Mouse (Mus musculus): ENCODE data around the gene Slc35e3.

Slc35e3 gene

GRCm38 (mm10) chr10:117746297-117746883 lies at the start of gene Slc35e3:
Gene Slc35e3 (minus strand): TSS chr10:117746365.
- peak; percentile 95 for DNase-seq (ENCODE audit: low read depth, low spot score)

GRCm38 (mm10) chr10:117795206-117795605 lies 49.0 kb upstream of the Slc35e3 start:
- no peak for DNase-seq (ENCODE audit: low read depth, low spot score)

DNA sequence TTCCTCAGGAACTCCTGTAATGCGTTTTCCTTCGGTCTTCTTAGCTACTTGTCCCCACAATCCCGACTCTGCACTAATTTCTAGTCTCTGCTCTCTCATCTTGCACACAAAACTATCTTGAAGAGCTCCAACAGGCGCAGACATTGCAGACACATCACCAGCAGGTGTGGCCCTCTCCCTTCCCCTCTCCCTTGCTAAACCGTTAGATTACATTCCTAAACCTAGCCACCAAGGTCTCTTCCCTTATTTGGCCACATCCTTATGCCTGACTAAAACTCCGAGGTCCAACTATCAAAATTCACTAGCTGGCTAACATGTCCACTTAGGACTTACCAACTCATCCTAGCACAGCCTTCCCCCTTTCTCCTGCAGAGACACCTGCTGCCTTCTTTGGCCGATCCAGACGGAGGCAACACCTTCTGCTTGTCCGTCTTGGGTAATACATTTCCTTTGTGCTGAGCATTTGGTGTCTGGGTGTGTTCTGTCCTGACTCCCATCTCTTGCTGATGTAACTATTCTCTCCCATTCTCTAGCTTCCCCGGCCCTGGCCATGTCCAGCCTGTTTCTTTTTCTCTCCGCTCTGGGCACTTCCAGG lies 47.4 kb upstream of the Slc35e3 start:
- no peak for DNase-seq (ENCODE audit: low read depth, low spot score)

DNA sequence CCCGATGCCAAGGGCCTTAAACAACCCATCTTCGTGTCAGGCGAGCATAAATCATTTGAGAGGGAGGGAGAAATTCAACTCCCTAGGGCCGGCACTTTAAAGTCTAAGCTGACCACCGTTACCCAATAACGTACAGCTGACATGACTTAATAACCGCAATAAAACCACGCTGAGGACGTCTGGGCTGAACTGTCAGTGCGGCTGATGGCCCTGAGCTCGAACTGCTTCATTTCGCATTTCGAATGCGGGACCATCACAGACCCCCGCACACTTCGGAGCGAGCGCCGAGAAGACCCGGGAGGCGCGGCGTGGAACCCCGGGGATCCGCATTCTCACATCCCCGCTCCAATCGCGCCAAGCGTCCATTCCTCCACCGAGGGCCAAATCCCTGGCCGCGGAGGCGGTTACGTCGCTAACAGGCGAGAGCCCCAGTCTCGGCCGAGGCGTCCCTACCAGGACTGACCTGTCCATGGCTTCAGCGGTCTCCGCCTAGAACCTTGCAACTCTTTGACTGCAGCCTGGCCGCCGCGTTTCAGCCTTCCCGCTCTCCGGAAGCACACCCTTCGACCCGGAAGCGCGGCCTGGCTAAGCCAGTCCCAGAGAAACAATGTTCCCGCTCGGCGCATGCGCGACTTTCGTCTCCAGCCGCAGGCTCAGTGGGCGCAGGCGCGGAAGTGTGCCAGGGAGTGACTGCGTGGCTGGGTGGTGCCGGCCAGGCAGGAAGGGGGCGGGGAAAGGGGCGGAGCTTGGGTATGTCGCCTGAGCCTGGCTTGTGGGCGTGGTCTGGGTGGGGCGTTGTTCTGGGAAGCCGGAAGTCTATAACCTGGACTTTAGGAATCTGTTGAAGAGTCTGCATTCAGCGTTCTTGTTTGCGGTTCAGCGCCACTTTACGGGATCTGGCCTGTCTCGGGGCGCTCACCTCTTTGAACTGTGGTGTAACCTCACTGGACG lies 46.3 kb upstream of the Slc35e3 start, which contains the start of gene Nup107:
TSS of gene Nup107 (minus strand) at position 565 of the 951 bp plus-strand sequence.
- peak; percentile 100 for DNase-seq (ENCODE audit: low read depth, low spot score)

DNA sequence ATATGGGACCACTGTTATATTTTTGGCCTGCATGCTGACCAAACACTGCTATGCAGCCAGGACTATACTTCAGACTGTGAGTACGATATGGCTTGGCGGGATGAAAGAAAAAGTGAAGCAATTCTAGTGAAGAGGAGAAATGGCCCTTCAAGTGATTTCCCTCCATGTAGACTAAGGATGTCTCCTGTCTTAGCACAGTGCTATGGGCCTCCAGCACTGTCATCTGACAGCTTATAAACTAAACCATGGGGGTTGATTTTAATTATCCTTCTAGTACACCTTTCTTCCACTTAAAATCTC lies 45.0 kb upstream of the Slc35e3 start:
- DNase-seq (ENCODE audit: low read depth, low spot score) = no peak

GRCm38 (mm10) chr10:117790421-117791170 lies 44.4 kb upstream of the Slc35e3 start:
- DNase-seq (ENCODE audit: low read depth, low spot score) = no peak

DNA sequence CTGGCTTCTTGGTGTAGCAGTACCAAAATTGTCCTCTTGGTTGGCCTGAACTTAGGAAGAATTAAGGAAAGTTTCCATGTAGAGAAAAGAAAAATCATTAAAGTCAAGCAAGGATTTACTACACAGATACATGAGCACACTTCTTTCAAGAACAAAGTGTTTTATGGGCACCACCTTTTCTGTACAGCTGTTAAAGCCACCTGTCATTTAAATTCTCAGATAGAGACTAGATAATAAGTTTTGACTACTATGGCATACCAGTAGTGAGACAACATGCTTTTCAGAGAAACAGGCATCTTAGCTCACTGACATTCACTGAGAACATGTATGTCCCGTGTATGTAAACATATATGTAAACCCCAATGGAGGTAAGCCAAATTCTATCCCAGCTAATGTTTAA lies 43.8 kb upstream of the Slc35e3 start:
- DNase-seq (ENCODE audit: low read depth, low spot score) = no peak

DNA sequence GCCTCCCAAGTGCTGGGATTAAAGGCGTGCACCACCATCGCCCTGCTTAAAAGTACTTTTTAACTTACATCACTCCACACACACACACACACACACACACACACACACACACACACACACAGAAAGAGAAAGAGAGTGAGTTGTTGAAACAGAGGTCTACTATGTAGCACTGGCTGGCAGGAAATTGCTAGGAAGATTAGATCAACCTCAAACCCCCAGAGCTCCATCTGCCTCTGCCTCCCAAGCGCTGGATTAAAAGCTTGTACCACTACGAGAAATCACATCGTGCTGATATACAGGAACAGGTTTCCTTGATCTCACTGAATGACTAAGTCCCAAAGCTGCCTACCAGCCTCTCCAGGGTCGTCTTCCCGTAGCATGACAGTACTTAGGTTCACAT lies 38.5 kb upstream of the Slc35e3 start:
- DNase-seq (ENCODE audit: low read depth, low spot score) = no peak

- no peak for DNase-seq (ENCODE audit: low read depth, low spot score)
These were observed 37.7 kb upstream of the Slc35e3 start for GRCm38 (mm10) chr10:117783786-117784420.

- no peak for DNase-seq (ENCODE audit: low read depth, low spot score)
These were observed 36.5 kb upstream of the Slc35e3 start for GRCm38 (mm10) chr10:117782491-117783260.

DNA sequence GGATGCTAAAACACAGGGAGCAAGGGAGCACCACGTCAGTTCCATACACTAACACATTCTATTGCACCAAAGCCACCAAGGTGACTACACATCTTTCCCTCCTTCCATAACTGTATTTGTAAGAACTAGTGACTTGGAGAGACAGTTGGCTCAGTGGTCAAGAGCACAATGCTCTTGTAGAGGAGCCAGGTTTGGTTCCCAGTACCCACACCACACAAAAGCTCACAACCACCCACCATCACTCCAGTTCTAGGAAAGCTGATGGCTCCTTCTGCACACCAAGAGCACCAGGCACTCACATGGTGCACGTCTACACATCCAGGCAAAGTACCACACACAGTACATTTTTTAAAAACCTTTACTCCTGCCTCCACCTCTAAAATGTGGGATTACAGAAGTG lies 35.9 kb upstream of the Slc35e3 start:
- DNase-seq (ENCODE audit: low read depth, low spot score) = no peak

DNA sequence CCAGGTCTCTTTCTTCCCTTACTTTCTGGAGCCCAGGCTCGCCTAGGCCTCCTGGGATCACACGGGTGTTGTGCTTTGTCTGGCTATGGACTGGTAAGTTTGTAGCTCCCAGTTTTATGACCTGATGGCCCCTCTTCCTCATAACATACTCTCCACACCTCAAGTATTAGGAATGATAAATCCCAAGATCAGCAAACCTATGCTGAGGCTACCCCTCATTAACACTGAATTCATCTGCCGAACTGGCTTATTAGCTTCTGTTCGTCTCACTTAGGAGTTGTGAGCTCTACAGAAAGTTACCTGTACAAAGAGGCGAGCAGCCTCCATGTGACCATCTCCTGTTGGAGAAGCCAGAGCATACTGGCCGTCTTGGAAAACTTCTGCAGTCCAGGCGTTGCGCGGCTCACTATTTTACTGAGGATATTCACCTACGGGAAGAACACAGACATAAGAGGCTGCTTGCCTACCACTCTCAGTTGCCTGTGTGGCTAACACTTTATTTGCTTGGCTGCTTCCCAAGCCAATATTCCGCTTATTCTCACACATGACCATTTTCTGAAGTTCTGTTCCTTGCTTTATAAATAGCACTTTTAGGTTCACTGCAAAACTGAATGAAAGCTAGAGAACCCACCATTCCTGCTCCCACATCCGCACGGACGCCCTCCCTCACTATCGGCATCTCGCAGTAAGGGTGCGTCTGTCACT lies 35.0 kb upstream of the Slc35e3 start:
- DNase-seq (ENCODE audit: low read depth, low spot score) = no peak

DNA sequence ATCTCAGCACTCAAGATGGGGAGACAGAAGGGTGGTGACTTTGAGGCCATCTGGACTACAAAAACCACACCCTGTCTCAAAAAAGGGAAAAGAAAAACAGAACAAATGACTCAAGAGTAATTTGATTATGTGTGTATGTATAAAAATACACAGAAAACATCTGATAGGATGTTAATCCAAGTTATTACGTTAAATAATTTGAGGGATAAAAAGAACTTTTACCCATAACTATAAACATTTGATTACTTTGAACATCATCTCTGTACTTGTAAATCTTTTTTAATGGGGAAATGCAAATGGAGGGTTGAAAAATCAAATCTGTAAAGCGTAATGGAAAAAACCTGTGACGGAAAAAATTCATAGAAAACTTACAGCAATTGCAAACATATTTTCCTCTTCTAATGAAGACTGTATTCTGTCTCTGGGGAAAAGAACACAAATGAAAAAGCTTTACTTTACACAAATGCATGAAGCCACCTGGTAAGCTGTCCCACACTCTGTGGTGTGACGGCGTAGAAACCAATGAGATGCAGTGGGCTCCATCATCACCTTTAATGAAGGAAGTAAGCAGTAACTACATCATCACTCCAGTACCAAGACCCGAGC lies 34.2 kb upstream of the Slc35e3 start:
- no peak for DNase-seq (ENCODE audit: low read depth, low spot score)

DNA sequence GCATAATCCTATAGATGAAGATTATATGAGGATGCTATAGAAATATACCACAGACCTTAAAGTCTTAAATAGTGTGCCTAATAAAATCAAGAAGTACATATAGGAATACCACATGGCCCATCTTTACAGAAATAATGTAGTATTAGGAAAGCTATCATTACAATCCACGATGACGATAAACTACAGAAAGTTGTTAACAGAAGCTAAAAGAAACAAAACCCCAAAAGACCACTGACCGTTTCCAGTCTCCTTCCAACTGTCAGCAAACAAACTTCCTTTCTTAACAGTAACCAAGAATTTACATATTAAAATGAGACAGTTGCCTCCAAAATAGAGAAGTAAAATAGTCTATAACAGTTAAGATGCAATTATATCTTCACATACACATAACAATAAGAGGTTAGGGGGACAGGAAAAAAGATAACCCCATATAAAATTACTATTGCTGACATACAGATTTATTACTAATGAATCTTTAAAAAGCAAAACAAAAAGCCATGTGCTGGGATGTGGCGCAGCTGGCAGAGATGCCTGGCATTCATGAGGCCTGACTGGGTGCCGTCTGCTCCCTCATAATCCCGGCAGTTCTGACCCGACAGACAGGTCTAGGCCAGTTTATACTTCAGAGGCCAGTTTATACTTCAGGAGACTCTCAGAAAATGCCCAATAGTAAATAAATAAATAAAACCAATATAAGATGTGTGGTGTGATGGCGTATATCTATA lies 33.6 kb upstream of the Slc35e3 start:
- DNase-seq (ENCODE audit: low read depth, low spot score) = no peak

DNA sequence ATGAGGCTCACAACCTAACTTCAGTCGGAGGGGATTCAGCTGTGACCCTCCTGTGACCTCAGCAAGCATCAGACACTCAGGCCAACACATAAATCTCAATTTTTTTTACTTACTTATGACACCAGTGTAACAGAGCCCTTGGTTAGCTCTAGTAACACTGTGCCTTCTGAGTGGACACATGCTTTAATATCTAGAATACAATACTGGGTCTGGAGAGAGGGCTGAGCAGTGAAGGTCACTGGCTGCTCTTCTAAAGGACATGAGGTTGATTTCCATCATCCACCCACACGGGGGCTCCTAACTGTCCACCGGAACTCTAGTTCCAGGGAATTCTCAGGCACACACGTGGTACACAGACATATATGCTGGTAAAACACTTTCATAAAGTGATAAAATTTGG lies 32.8 kb upstream of the Slc35e3 start:
- DNase-seq (ENCODE audit: low read depth, low spot score) = no peak

GRCm38 (mm10) chr10:117778328-117778910 lies 32.3 kb upstream of the Slc35e3 start:
- DNase-seq (ENCODE audit: low read depth, low spot score) = no peak

- DNase-seq (ENCODE audit: low read depth, low spot score) = no peak
These were observed 31.5 kb upstream of the Slc35e3 start for GRCm38 (mm10) chr10:117777501-117778327.

- no peak for DNase-seq (ENCODE audit: low read depth, low spot score)
These were observed 30.9 kb upstream of the Slc35e3 start for GRCm38 (mm10) chr10:117777103-117777470.
